Mouse (Mus musculus) kidney, adult 11 months (tissue): ENCODE data around the gene Stk10.

Experiments
- DNase-seq: peaks from one replicate; pipeline ENCODE4 v3.0.0; 2022

Stk10 gene

GRCm38 (mm10) chr11:32571103-32571502 is 38.0 kb downstream of the Stk10 start:
- DNase-seq = no peak

GRCm38 (mm10) chr11:32573669-32574068 is 40.6 kb downstream of the Stk10 start:
- no peak for DNase-seq

GRCm38 (mm10) chr11:32575964-32576759 is 43.1 kb downstream of the Stk10 start:
- DNase-seq = no peak

- no peak for DNase-seq
Observed at GRCm38 (mm10) chr11:32576760-32577050, 43.6 kb downstream of the Stk10 start.

- no peak for DNase-seq
Observed at GRCm38 (mm10) chr11:32580305-32580947, 47.3 kb downstream of the Stk10 start.

- DNase-seq = no peak
Observed at GRCm38 (mm10) chr11:32581031-32581430, 47.9 kb downstream of the Stk10 start.

- no peak for DNase-seq
Observed at GRCm38 (mm10) chr11:32582813-32583212, 49.7 kb downstream of the Stk10 start.

GRCm38 (mm10) chr11:32585996-32586395 is 52.9 kb downstream of the Stk10 start:
- DNase-seq = no peak

- DNase-seq = no peak
Observed at GRCm38 (mm10) chr11:32587191-32588089, 54.3 kb downstream of the Stk10 start.

GRCm38 (mm10) chr11:32588090-32588891 is 55.2 kb downstream of the Stk10 start:
- peak; percentile 49 for DNase-seq

GRCm38 (mm10) chr11:32588892-32589172 is 55.7 kb downstream of the Stk10 start:
- DNase-seq = no peak

GRCm38 (mm10) chr11:32589201-32589600 is 56.1 kb downstream of the Stk10 start:
- no peak for DNase-seq

GRCm38 (mm10) chr11:32589791-32590190 is 56.7 kb downstream of the Stk10 start:
- no peak for DNase-seq

- no peak for DNase-seq
Observed at GRCm38 (mm10) chr11:32590205-32590604, 57.1 kb downstream of the Stk10 start.

- no peak for DNase-seq
Observed at GRCm38 (mm10) chr11:32591921-32592850, 59.1 kb downstream of the Stk10 start.

- no peak for DNase-seq
Observed at GRCm38 (mm10) chr11:32593081-32593480, 60.0 kb downstream of the Stk10 start.

GRCm38 (mm10) chr11:32594122-32594521 is 61.0 kb downstream of the Stk10 start:
- no peak for DNase-seq

GRCm38 (mm10) chr11:32600371-32600770 is 67.3 kb downstream of the Stk10 start:
- DNase-seq = no peak

GRCm38 (mm10) chr11:32601528-32602323 is 68.6 kb downstream of the Stk10 start:
- peak; percentile 30 for DNase-seq

GRCm38 (mm10) chr11:32604663-32605062 is 71.6 kb downstream of the Stk10 start:
- DNase-seq = no peak
